Mouse (Mus musculus) cortical plate, adult 2 months (tissue): ENCODE measurements around the gene Gse1.

Source experiments
- CTCF ChIP-seq: fragments of 200-500 bp; IDR thresholded peaks from 2 replicates; pipeline ENCODE4 v1.5.1; 2011; ENCODE audit warnings: mild to moderate bottlenecking, control low read depth, low read length; ENCODE audit not compliant: insufficient read depth; ENCODE audit errors: extremely low read depth
- POLR2A ChIP-seq: fragments of 200-500 bp; IDR thresholded peaks from 2 replicates; pipeline ENCODE4 v1.6.1; 2011; ENCODE audit warnings: mild to moderate bottlenecking, low read length, control low read depth; ENCODE audit not compliant: insufficient read depth; ENCODE audit errors: extremely low read depth

- no peak for TF ChIP-seq CTCF
- no peak for TF ChIP-seq POLR2A
Measured at GRCm38 (mm10) chr8:120515214-120515613, 287.0 kb downstream of the Gse1 start.
